Mouse (Mus musculus) adrenal gland, adult 8-10 months (tissue): ENCODE data around the gene Sae1. TPM values are rescaled to one million over a fixed set of nuclear protein-coding genes. Genes with fewer than 3 reads are reported as not detected.

Experiments used
- DNase-seq: peaks from one replicate; pipeline ENCODE4 v3.0.0; 2022
- total RNA-seq, 4 experiments: library from RNA; stranded (reverse); gene quantifications; 2 replicates each; pipeline ENCODE4 v1.2.4; 2022

Sae1 gene
- total RNA-seq, 4 experiments from 2014 or later = 64.0 to 78.2 (median 67.5) TPM

GRCm38 (mm10) chr7:16274922-16275890, 112.4 kb downstream of the Sae1 start:
- no peak for DNase-seq

GRCm38 (mm10) chr7:16273766-16274140, 113.9 kb downstream of the Sae1 start:
- peak; percentile 66 for DNase-seq

GRCm38 (mm10) chr7:16273081-16273765, 114.4 kb downstream of the Sae1 start, which contains the start of gene Inafm1:
Gene Inafm1 (minus strand): TSS chr7:16273617.
- DNase-seq = peak; percentile 86

- DNase-seq = peak; percentile 57
Measured at GRCm38 (mm10) chr7:16272681-16273080, 114.9 kb downstream of the Sae1 start.

GRCm38 (mm10) chr7:16271139-16271538, 116.5 kb downstream of the Sae1 start:
- no peak for DNase-seq

Other genes starting within 250 kb of the Sae1 start
- gene Meis3, start 212.7 kb downstream of the Sae1 start, total RNA-seq = 10 to 100 TPM; 11.5 to 27.5 (median 19.7) TPM
- gene Dhx34, start 165.8 kb downstream of the Sae1 start, total RNA-seq = 10 to 100 TPM; 13.7 to 20.3 (median 16.9) TPM
- 1 to 10 TPM in 1 of 4 experiments, under 1 TPM in 3; 0.41 to 1.0 (median 0.75) TPM for gene C5ar2, start 143.7 kb downstream of the Sae1 start, total RNA-seq
- 1 to 10 TPM; 5.4 to 9.8 (median 8.4) TPM for gene C5ar1, start 128.3 kb downstream of the Sae1 start, total RNA-seq
- 10 to 100 TPM; 21.9 to 37.5 (median 28.8) TPM for gene Inafm1, start 114.2 kb downstream of the Sae1 start, total RNA-seq
- 100 to 1,000 TPM in 1 of 4 experiments, 10 to 100 TPM in 3; 48.7 to 119 (median 89.2) TPM for gene Ccdc9, start 101.0 kb downstream of the Sae1 start, total RNA-seq
- 10 to 100 TPM in 1 of 4 experiments, 1 to 10 TPM in 3; 4.3 to 10.1 (median 5.2) TPM for gene Bbc3, start 79.4 kb downstream of the Sae1 start, total RNA-seq
- gene Zc3h4, start 13.1 kb upstream of the Sae1 start, total RNA-seq = 10 to 100 TPM; 43.4 to 47.5 (median 46.2) TPM
- gene Tmem160, start 65.0 kb upstream of the Sae1 start, total RNA-seq = 10 to 100 TPM; 55.2 to 93.9 (median 72.1) TPM
- gene Npas1, start 89.9 kb upstream of the Sae1 start, total RNA-seq = under 1 TPM in 1 of 4 experiments, not detected in 3; 0.48 TPM
- gene Arhgap35, start 227.2 kb upstream of the Sae1 start, total RNA-seq = 10 to 100 TPM; 65.6 to 76.6 (median 73.0) TPM